Mouse (Mus musculus) stomach, embryonic 16.5 days (tissue): ENCODE data around the gene Rab40c. TPM values are rescaled to one million over a fixed set of nuclear protein-coding genes. Genes with fewer than 3 reads are reported as not detected.

Experiments
- ATAC-seq: fragments of 200-750 bp; cut with Nextera tagmentation; 2 replicates; pipeline ENCODE4 v1.8.0; 2017; ENCODE audit warnings: moderate number of reproducible peaks, moderate TSS enrichment; ENCODE audit not compliant: insufficient read depth, low FRiP score
- H3K27ac ChIP-seq: fragments of 300-500 bp; sonication (generic); 2 replicates; pipeline ENCODE4 v1.5.1; 2014; ENCODE audit warnings: low read length
- H3K27me3 ChIP-seq: fragments of 300-500 bp; sonication (generic); 2 replicates; pipeline ENCODE4 v1.6.1; 2014; ENCODE audit warnings: low read length, control low read depth, mixed read lengths; ENCODE audit not compliant: control insufficient read depth, insufficient read depth
- H3K36me3 ChIP-seq: fragments of 300-500 bp; sonication (generic); 2 replicates; pipeline ENCODE4 v1.6.1; 2014; ENCODE audit warnings: low read length; ENCODE audit not compliant: control insufficient read depth, insufficient read depth
- H3K4me1 ChIP-seq: fragments of 300-500 bp; sonication (generic); 2 replicates; pipeline ENCODE4 v1.6.1; 2014; ENCODE audit warnings: low read length, control low read depth, mixed read lengths; ENCODE audit not compliant: control insufficient read depth, insufficient read depth
- H3K4me2 ChIP-seq: fragments of 300-500 bp; sonication (generic); 2 replicates; pipeline ENCODE4 v1.6.1; 2014; ENCODE audit warnings: low read depth, low read length, mixed read lengths
- H3K4me3 ChIP-seq: fragments of 300-500 bp; sonication (generic); replicated peaks from 2 replicates; pipeline ENCODE4 v1.5.1; 2014; ENCODE audit warnings: mild to moderate bottlenecking, low read length
- H3K9ac ChIP-seq: fragments of 300-500 bp; sonication (generic); 2 replicates; pipeline ENCODE4 v1.6.1; 2014; ENCODE audit warnings: low read length
- H3K9me3 ChIP-seq: fragments of 300-500 bp; sonication (generic); replicated peaks from 2 replicates; pipeline ENCODE4 v1.6.1; 2016; ENCODE audit warnings: low read length, control low read depth; ENCODE audit not compliant: control insufficient read depth
- WGBS: fragments of 180-500 bp; shearing (Covaris S2); extraction: QIAGEN DNeasy Blood & Tissue Kit; methylation state at CpG from one replicate; pipeline ENCODE4 v1.1.7; 2014; 5-methylcytosine and 5-hydroxymethylcytosine counted together
- polyA plus RNA-seq: library from polyadenylated mRNA; unstranded; fragments of >200 nt; fragmentation: Nextera tagmentation; extraction: Ambion mirVana; gene quantifications from 2 replicates; pipeline ENCODE4 v1.2.1, GENCODE M21; 2015

The Rab40c gene
- polyA plus RNA-seq, 1 experiment from 2014 or later: 26.3 TPM

- 66% methylated on average over 4 of the region's 4 CpGs for WGBS
- ATAC-seq: no peak
- Histone ChIP-seq H3K9ac (no peak overlapping the region), H3K27me3 (no peaks in the 10 kb centered on the region), H3K4me3 (no peak overlapping the region), H3K4me2 (no peak overlapping the region), H3K4me1 (peaks cover 22% of the 10 kb centered on the region), H3K9me3 (no peaks in the 10 kb centered on the region), H3K27ac (0 out of 2 replicates have a peak overlapping the region, but pooled peaks have one; percentile 0), H3K36me3 (no peaks in the 10 kb centered on the region)
Observed at GRCm38 (mm10) chr17:25914295-25914694, 5.2 kb downstream of the Rab40c start.

- no peaks in the 10 kb centered on the region for H3K27me3 ChIP-seq
- H3K9me3 ChIP-seq: no peaks in the 10 kb centered on the region
- H3K9ac ChIP-seq: no peak overlapping the region
- H3K4me1 ChIP-seq: peaks cover 22% of the 10 kb centered on the region
- no peak for ATAC-seq
- peak overlapping the region; percentile 0; the same call in 1 of the 2 replicates for H3K27ac ChIP-seq
- 56% methylated on average over 1 of the region's 1 CpGs for WGBS
- no peak overlapping the region for H3K4me2 ChIP-seq
- no peaks in the 10 kb centered on the region for H3K36me3 ChIP-seq
- no peak overlapping the region for H3K4me3 ChIP-seq
Observed at GRCm38 (mm10) chr17:25913877-25914275, 5.7 kb downstream of the Rab40c start.

DNA sequence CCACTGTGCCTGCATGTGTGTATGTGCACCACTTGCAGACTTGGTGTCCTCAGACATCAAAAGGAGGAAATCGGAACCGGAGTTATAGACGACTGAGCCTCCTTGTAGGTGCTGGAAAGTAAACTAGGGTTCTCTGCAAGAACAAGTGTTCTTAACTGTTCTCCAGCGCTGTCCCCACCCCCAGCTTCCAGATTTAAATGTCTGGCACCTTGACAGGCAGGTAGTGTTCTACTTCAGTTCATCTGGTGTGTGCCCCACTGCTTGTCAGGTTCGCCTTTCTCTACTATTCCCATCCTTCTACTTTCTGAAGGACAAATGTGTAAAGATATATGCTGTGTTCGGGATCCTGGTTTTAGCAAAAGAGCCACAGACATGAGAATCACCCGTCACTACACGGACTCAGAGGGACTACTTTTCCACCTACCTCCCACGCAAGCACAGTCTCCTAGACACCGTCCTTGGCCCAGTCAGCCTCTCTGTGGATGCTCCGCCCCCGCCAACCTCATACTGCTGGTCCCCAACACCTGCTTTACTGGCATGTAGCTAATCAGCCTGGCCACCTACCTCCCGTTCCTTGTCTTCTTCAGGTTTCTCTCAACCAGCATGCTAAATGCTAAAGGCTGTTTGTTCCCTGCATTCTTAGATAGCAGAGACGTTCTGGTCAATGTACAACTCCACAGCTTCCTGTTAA is 6.2 kb downstream of the Rab40c start:
- Histone ChIP-seq H3K9ac (no peak overlapping the region), H3K4me1 (peaks cover 17% of the 10 kb centered on the region), H3K4me2 (no peak overlapping the region), H3K27me3 (no peaks in the 10 kb centered on the region), H3K36me3 (no peaks in the 10 kb centered on the region), H3K4me3 (no peak overlapping the region), H3K9me3 (no peaks in the 10 kb centered on the region), H3K27ac (peak overlapping the region; percentile 0; the same call in 1 of the 2 replicates)
- WGBS: 78% methylated on average over 14 of the region's 14 CpGs
- ATAC-seq: no peak

DNA sequence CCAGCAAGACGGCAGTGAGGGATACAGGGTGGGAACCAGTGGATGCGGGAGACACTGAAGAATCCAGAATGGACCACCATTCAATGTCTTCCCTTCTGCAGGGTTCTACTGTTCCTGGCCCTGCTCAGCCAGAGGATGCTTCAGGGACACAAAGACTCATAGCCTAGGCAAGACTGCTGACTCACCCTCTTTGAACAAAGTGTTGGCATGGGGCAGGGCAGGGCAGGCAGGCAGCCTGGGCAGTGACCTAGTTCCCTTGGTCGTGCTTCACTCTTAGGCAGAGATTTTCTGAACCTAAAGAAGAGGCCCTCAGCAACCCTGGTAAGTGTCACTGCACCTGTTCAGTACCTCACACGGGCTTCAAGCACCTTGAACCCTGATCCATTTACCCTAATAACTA is 7.7 kb downstream of the Rab40c start:
- H3K27ac ChIP-seq: no peak overlapping the region
- WGBS: 84% methylated on average over 4 of the region's 4 CpGs
- H3K9ac ChIP-seq: no peak overlapping the region

GRCm38 (mm10) chr17:25907640-25908039 is 11.9 kb downstream of the Rab40c start:
- H3K9me3 ChIP-seq: no peaks in the 10 kb centered on the region
- no peaks in the 10 kb centered on the region for H3K36me3 ChIP-seq
- H3K27me3 ChIP-seq: no peaks in the 10 kb centered on the region
- no peak overlapping the region for H3K27ac ChIP-seq
- WGBS: 87% methylated on average over 2 of the region's 2 CpGs
- H3K4me3 ChIP-seq: no peak overlapping the region
- H3K4me2 ChIP-seq: no peak overlapping the region
- no peaks in the 10 kb centered on the region for H3K4me1 ChIP-seq
- ATAC-seq: no peak
- H3K9ac ChIP-seq: no peak overlapping the region

More for the DNA sequence above, 7.7 kb downstream of the Rab40c start:
- no peak for ATAC-seq
- H3K36me3 ChIP-seq: no peaks in the 10 kb centered on the region
- peaks cover 7% of the 10 kb centered on the region for H3K4me1 ChIP-seq
- H3K9me3 ChIP-seq: no peaks in the 10 kb centered on the region
- H3K4me2 ChIP-seq: no peak overlapping the region
- no peaks in the 10 kb centered on the region for H3K27me3 ChIP-seq
- no peak overlapping the region for H3K4me3 ChIP-seq

DNA sequence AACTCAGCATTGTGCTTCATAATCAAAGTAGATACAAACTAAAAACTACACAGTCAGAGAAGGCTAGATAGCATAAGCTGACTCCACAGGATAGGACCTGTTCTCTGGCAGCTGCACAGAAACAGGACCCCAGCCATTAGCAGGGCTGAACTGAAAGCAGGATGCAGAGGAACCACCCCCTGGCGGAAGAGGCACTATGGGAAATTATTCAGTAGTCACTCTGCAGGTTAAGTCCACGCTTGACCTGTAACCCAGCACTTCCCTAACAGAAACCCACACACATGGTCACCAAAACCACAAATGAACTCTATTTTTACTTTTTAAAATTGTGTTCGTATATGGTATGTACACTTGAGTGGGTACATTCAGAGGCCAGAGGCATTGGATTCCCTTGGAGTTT is 16.5 kb downstream of the Rab40c start:
- no peak overlapping the region for H3K4me2 ChIP-seq
- 78% methylated on average over 3 of the region's 3 CpGs for WGBS
- H3K4me3 ChIP-seq: no peak overlapping the region
- no peak for ATAC-seq
- H3K4me1 ChIP-seq: no peaks in the 10 kb centered on the region
- H3K9ac ChIP-seq: no peak overlapping the region
- H3K9me3 ChIP-seq: no peaks in the 10 kb centered on the region
- H3K36me3 ChIP-seq: 0 out of 2 replicates have a peak, but pooled peaks cover 8% of the 10 kb centered on the region
- H3K27ac ChIP-seq: no peak overlapping the region
- H3K27me3 ChIP-seq: no peaks in the 10 kb centered on the region

GRCm38 (mm10) chr17:25900193-25900592 is 19.3 kb downstream of the Rab40c start:
- WGBS: 97% methylated on average over 1 of the region's 1 CpGs
- H3K9me3 ChIP-seq: no peaks in the 10 kb centered on the region
- H3K9ac ChIP-seq: no peak overlapping the region
- no peak for ATAC-seq
- no peak overlapping the region for H3K4me2 ChIP-seq
- H3K27me3 ChIP-seq: no peaks in the 10 kb centered on the region
- 0 out of 2 replicates have a peak, but pooled peaks cover 8% of the 10 kb centered on the region for H3K36me3 ChIP-seq
- H3K4me1 ChIP-seq: no peaks in the 10 kb centered on the region
- no peak overlapping the region for H3K27ac ChIP-seq
- no peak overlapping the region for H3K4me3 ChIP-seq

DNA sequence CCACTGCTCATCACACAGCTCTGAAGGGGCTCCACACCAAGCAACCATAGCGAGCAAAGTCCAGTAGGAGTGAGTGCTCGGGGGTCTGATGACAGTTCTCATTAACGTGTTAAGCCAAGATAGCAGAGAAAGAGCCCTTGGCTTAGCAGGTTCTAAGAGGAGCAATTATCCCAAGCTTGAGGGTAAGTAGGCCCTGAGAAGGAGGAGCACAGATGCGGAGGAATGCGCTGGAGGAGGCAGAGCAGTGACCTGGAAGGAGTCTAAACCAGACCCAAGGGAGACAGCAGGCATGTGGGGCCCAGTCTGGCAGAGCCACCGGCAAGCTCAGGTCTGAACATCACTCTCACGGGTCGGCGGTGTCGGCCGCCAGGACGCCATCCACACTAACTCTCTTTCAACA is 23.6 kb downstream of the Rab40c start:
- 71% methylated on average over 12 of the region's 12 CpGs for WGBS
- ATAC-seq: no peak

GRCm38 (mm10) chr17:25895415-25895814 is 24.1 kb downstream of the Rab40c start:
- Histone ChIP-seq H3K4me3 (no peak overlapping the region), H3K9me3 (no peaks in the 10 kb centered on the region), H3K4me2 (no peak overlapping the region), H3K4me1 (no peaks in the 10 kb centered on the region), H3K36me3 (0 out of 2 replicates have a peak, but pooled peaks cover 2% of the 10 kb centered on the region), H3K27ac (no peak overlapping the region), H3K9ac (no peak overlapping the region), H3K27me3 (no peaks in the 10 kb centered on the region)
- WGBS: 52% methylated on average over 2 of the region's 2 CpGs
- no peak for ATAC-seq

More for the DNA sequence above, 23.6 kb downstream of the Rab40c start:
- no peak overlapping the region for H3K4me2 ChIP-seq
- H3K9ac ChIP-seq: no peak overlapping the region
- no peaks in the 10 kb centered on the region for H3K9me3 ChIP-seq
- H3K4me1 ChIP-seq: no peaks in the 10 kb centered on the region
- no peak overlapping the region for H3K27ac ChIP-seq
- 0 out of 2 replicates have a peak, but pooled peaks cover 7% of the 10 kb centered on the region for H3K36me3 ChIP-seq
- no peak overlapping the region for H3K4me3 ChIP-seq
- no peaks in the 10 kb centered on the region for H3K27me3 ChIP-seq
